Mouse (Mus musculus): ENCODE data around the gene Srsf9.
"Not testable (repeated sequence)": the region's sequence is repeated elsewhere in the genome, so short reads cannot be mapped to it uniquely, and the experiment has no call there.

The Srsf9 gene

GRCm38 (mm10) chr5:115326875-115327609 lies at the start of gene Srsf9:
TSS of gene Srsf9 (plus strand) at chr5:115327177.
- peak; percentile 94 for DNase-seq (ENCODE audit: low spot score)

GRCm38 (mm10) chr5:115278053-115278452 lies 48.9 kb upstream of the Srsf9 start:
- DNase-seq (ENCODE audit: low spot score): no peak

GRCm38 (mm10) chr5:115278785-115279184 lies 48.2 kb upstream of the Srsf9 start:
- DNase-seq (ENCODE audit: low spot score): no peak

- DNase-seq (ENCODE audit: low spot score): peak; percentile 79
Observed at GRCm38 (mm10) chr5:115279226-115280049, 47.5 kb upstream of the Srsf9 start, which contains the start of gene Coq5. TSS of gene Coq5 (plus strand) at chr5:115279666.

GRCm38 (mm10) chr5:115280050-115280687 lies 46.8 kb upstream of the Srsf9 start:
- no peak for DNase-seq (ENCODE audit: low spot score)

- DNase-seq (ENCODE audit: low spot score): no peak
Observed at GRCm38 (mm10) chr5:115284735-115285134, 42.2 kb upstream of the Srsf9 start.

- DNase-seq (ENCODE audit: low spot score): no peak
Observed at GRCm38 (mm10) chr5:115294173-115294572, 32.8 kb upstream of the Srsf9 start.

- DNase-seq (ENCODE audit: low spot score): no peak
Observed at GRCm38 (mm10) chr5:115296347-115296746, 30.6 kb upstream of the Srsf9 start.

GRCm38 (mm10) chr5:115300035-115300744 lies 26.8 kb upstream of the Srsf9 start:
- peak; percentile 82 for DNase-seq (ENCODE audit: low spot score)

- DNase-seq (ENCODE audit: low spot score): peak; percentile 99
Observed at GRCm38 (mm10) chr5:115300792-115301614, 26.0 kb upstream of the Srsf9 start, which contains the start of gene Dynll1. TSS of gene Dynll1 (minus strand) at chr5:115300999.

GRCm38 (mm10) chr5:115301615-115302014 lies 25.4 kb upstream of the Srsf9 start:
- no peak for DNase-seq (ENCODE audit: low spot score)

- not testable (repeated sequence) for DNase-seq (ENCODE audit: low spot score)
Observed at GRCm38 (mm10) chr5:115302190-115302589, 24.8 kb upstream of the Srsf9 start.

- DNase-seq (ENCODE audit: low spot score): no peak
Observed at GRCm38 (mm10) chr5:115312354-115312753, 14.6 kb upstream of the Srsf9 start.

GRCm38 (mm10) chr5:115312816-115313667 lies 13.9 kb upstream of the Srsf9 start:
- no peak for DNase-seq (ENCODE audit: low spot score)

- DNase-seq (ENCODE audit: low spot score): no peak
Observed at GRCm38 (mm10) chr5:115313668-115313943, 13.4 kb upstream of the Srsf9 start.

GRCm38 (mm10) chr5:115316968-115317644 lies 9.9 kb upstream of the Srsf9 start:
- no peak for DNase-seq (ENCODE audit: low spot score)

GRCm38 (mm10) chr5:115317645-115318328 lies 9.2 kb upstream of the Srsf9 start:
- DNase-seq (ENCODE audit: low spot score): peak; percentile 58

GRCm38 (mm10) chr5:115319004-115319940 lies 7.7 kb upstream of the Srsf9 start:
- DNase-seq (ENCODE audit: low spot score): peak; percentile 85
